Mouse (Mus musculus) CD4-positive helper T cell, adult 2 months (primary cell): Measurements from ENCODE around the gene Mycs.

Source experiments
- DNase-seq: peaks from one replicate; pipeline ENCODE4 v3.0.0-alpha.2; 2012; ENCODE audit warnings: low read depth, missing footprints, low spot score

Gene Mycs

GRCm38 (mm10) chrX:5469165-5469564 is at the start of gene Mycs:
Gene Mycs (minus strand): TSS chrX:5469265.
- no peak for DNase-seq

GRCm38 (mm10) chrX:5468022-5468421 is 1.0 kb downstream of the Mycs start:
- no peak for DNase-seq
